Mouse (Mus musculus) natural killer cell, adult 2 months (primary cell): ENCODE data around the gene Rsph14.

Source experiments
- DNase-seq, 2 experiments: peaks; one replicate each; pipeline ENCODE4 v3.0.0; 2022; ENCODE audit warnings: low spot score in 2 of 2

Rsph14 gene

GRCm38 (mm10) chr10:74994863-74995262 is 37.5 kb downstream of the Rsph14 start:
- no peak for DNase-seq

DNA sequence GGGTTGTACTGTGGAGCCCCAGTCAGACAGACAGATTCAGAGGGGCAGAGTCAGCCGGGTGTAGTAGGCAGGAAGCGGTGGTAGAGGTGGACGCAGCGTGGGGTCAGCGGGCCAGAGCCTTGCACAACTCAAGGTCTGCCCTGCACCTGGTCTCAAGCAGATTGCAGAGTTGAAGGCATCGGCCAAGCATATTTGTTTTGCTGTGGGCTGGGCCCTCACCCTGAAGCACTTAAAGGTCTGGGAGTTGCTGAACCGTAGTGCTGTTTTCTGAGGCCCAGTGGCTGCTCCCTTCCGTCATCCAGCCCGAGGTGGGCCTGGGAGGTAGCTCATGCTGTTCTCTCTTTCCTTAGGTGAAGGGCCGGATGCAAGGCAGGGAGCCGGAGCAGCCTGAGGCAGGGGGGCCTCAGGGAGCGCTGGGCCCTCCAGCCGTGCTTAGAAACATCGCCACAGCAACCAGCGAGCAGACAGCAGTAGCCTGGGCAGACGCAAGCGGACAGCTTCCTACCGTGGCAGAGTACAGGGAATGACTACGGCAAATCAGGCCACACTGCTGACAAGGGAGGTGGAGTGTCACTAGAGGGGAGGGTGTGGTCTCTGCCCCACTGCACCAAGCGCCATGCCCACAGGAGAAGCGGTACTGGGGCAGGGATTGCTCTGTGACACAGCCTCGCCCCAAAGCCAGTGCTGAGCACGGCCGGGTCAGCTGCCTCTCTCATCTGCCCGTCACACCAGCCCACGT is 41.6 kb downstream of the Rsph14 start:
- DNase-seq: no peak

- DNase-seq: no peak
Measured at GRCm38 (mm10) chr10:74989814-74990213, 42.6 kb downstream of the Rsph14 start.

DNA sequence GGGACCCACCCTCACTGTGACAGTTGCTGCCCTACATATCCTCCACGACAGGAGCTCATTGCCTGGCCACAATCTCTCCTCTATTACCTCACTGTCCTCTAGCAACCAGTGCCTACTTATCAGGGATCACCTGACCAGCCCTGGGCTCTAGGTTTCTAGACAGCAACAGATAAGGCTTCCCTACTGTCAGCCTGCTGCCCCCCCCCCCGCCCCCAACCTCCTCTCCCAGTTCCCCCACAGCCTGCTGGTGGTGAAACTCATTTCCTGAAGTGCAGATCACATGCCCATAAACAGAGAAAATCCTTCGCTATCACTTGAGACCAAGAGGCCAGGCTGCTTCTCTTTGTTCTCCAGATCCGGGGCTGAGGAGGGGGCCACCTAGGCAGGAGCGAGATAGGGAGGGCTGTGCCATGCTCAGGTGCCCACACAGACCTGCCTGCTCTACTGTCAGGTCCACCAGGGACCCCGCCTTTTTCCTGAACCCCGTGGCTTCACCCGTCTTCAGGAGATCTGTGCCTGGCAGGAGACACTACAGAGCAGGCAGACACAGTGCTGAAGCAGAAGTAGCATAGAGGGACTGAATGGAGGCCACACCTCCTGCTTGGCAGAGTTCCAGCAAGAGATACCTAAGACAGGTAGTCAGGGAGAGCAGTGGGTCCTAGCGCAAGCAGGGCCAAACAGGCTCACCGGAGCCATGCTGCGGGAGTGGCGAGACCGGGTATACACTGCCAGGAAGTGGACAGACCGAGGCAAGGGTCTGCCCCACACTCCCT is 44.5 kb downstream of the Rsph14 start:
- DNase-seq: no peak

DNA sequence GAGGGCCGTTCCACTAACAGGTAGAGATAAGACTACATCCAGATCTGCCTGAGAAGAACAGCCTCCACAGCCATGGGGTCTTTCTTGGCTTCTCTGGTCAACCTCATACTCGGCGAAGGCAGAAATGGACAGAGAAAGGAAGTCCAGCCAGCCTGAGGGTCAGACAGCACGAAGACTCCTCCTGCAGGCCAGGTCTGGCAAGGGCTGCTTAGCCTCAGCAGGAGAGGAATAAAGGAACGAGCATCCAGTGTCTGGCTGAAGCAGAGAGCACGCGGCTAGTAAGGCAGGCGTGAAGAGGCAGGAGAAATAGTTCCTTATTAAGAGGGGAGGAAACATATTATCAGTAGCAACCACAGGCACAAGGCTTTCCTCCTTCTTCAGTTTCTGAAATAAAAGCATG is 49.2 kb downstream of the Rsph14 start:
- DNase-seq: no peak

DNA sequence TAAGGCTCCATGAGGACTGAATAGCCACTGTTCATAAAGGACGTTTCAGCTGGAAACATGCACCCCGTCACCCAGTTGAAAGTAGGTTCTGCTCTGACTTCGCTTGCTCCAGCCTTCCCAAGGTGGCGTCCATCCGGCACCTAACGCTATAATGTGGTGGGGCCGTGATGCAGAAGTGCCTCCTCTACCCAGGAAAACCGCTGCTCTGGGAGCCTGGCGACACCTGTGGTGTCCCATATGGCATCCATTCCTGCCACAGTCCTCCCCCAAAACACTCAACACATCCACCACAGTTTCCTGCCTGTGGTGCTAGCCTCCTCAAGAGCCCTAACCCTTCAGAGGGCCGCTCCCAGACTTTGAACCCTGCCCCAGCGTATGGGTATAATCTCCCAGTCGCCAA is 51.2 kb downstream of the Rsph14 start:
- no peak for DNase-seq

DNA sequence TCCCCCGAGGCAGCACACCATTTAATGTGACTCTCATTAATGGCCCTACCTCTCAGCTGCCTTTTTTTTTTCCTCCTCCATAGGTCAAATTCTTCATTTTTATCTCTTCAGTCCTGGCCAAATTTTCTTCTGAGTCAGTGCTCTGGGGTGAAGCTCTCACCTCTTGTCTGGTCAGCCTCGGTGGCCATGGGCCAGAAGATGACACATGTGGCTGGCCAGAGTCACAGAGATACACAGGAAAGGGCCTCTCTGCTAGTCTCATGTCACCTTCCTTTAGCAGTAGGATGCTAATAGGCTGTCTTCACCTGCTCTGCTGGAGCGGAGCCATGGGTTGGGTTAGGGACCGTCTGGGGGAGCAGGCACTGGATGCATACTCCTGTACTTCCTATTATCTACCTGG is 54.3 kb downstream of the Rsph14 start:
- DNase-seq: no peak

GRCm38 (mm10) chr10:74976429-74976828 is 56.0 kb downstream of the Rsph14 start:
- no peak for DNase-seq

DNA sequence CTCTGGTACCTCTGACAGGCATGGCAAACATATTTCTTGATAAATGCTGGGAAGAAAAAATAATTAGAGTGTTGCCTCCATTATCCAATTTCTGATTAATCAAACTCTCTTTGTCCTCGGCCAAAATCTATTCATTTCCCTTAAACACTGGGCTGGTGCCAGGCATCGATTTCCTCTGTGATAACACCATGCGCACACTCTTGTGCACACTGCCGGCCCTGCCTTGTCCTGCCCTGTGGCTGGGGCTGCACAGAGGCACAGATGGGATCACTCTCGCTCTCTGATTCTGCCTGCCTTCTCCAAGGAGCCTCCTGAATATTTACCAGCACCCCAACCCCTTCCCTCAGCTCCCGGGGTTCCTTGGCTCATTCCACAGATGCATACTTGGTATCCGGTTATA is 56.8 kb downstream of the Rsph14 start:
- DNase-seq: no peak

GRCm38 (mm10) chr10:74973026-74973425 is 59.4 kb downstream of the Rsph14 start:
- no peak for DNase-seq

- no peak for DNase-seq
Measured at GRCm38 (mm10) chr10:74969266-74969665, 63.1 kb downstream of the Rsph14 start.

DNA sequence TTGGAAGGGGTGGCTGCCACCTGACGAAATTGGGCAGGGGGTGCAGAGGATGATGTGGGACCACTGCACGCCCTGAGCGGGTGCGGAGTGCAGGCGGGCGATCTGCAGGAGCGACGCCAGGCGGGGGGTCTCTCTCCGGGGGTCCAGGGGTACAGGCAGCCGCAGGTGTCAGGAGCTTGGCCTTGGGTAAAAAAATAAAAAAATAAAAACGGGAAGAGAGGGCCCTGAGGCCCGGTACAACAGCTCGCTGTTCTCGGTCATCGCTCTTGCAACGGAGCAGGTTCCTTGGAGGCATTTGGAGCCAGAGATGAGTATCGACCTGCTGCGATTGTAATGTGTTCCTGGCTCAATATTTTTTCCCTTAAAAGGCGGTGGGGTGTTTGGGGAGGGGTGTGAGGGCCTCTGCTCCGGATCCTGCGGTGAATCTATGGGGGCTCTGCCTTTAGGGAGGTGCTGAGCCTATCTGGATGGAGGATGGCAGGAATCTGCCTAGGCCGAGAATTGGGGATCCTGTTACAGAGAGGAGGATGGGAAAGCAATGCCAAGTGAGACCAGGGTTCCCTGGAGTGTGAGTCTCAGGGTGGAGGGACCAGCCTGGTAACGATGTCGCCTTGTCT is 64.6 kb downstream of the Rsph14 start:
- no peak for DNase-seq

DNA sequence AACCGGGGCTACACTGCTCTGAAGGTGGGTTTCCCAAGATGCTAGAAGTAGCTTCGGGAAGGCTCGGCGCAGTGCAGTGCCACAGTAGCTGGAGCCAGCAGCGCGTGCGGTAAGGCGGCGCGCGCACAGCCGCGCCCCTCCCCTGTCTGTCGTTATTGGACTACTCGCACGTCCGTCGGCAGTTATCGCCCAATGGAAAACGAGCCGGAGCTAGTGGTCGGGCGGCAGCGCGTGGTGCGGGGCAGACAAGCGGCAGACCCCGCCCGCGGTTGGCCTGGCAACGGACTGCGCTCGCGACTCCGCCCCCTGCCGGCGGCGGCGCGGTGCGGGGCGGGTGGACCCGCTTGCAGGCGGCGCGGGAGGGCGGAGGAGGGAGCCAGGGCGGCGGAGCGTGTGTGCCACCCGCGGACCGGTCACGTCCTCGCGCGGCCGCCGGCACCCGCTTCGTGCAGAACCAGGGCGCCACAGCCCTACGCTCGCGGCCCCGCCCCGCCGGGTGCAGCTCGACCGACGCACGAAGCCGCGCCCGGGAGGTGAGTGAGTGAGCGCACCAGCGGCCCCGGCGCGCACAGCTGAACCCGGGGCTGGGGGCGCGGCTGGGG is 65.4 kb downstream of the Rsph14 start, which contains the start of gene Gnaz:
Gene Gnaz (plus strand): TSS at position 328 of the 602 bp plus-strand sequence.
- DNase-seq: peak; percentile 73 to 82

DNA sequence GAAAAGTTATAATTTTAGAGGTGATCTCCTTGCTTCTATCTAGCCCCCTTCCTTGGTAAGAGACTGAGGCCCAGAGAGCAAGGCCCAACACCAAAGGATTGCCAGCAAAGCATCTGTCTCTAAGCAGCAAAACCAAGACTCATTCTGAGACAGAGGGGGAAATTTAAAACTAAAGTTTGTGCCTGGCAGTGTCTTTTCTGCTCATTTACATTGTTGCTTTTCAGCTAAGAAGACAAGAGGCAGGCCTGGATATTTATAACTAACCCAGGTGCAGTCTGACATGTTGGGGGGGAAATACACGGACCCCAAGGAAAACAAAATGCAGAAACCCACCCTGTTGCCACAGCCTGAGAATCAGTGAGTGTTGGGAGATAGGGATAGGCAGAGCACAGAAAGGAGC is 68.0 kb downstream of the Rsph14 start:
- DNase-seq: no peak

DNA sequence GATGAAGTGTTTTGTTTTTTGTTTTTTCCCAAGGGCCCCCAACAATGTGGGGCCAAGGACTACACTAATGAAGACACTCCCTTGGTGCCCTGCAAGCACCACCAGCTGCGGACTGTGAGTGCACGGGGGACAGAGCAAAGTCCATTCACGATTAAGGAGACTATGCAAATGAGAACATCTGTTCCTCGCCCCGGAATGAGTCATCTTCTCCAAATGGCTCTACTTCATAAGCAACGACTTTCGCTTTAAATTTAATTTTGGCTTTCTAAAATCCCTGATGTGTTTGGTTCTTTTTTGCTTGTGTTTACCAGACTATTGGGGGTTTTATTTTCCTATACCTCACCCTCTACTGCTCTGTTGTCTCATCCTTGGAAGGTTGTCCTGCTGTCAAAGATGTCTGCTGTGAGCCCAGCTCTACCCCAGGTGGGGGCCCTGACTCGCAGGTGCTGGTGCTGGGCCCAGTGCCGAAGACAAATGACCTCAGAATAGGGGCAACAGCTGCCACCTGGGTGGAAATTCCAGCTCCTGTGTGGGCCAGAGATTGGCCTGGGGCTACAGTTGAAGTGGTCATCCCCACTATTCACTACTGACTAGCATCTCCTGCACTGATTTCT is 79.4 kb downstream of the Rsph14 start:
- DNase-seq: no peak

- no peak for DNase-seq
Measured at GRCm38 (mm10) chr10:74940795-74941194, 91.6 kb downstream of the Rsph14 start.

DNA sequence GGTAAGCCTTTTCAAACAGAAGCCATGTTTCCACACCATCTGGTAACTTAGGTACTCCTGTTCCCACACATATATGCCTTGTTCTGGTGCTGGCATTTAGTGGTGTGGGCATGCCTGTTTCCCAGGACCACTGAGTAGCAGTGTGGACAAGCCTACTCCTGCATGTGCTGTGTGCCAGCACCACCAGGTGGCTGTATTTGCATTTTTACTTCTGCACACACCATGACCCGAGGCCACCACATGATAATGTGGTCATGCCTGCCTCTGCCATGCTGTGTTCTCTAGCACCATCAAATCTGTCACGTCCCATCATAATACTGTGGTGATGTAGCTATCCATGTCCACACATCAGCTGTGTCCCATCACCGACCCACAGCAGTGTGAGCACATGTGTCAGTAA is 93.1 kb downstream of the Rsph14 start:
- DNase-seq: no peak

GRCm38 (mm10) chr10:74938410-74938809 is 94.0 kb downstream of the Rsph14 start:
- DNase-seq: no peak

- no peak for DNase-seq
Measured at GRCm38 (mm10) chr10:74937003-74937790, 95.2 kb downstream of the Rsph14 start.

DNA sequence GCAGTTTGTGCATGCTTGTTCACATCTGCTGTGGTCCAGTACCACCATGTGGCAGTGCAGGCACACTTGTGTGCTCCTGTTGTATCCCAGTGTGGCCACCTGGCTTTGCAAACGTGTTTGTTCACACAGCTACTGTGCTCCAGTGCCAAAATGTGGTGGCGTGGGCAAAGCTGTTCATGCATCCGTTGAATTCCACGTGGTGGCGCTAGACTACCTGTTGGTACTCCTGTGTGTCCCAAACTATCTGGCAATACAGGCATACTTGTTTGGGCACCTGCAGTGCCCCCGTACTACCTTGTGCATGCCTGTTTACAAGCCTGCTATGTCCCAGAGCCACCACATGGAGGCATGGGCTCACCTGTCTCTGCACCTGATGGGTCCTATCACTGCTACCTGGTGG is 97.4 kb downstream of the Rsph14 start:
- no peak for DNase-seq

- DNase-seq: no peak
Measured at GRCm38 (mm10) chr10:74934521-74934920, 97.9 kb downstream of the Rsph14 start.
